Mouse (Mus musculus) stomach, embryonic 16.5 days (tissue): Measurements from ENCODE around the gene Arhgap23. TPM values are rescaled to one million over a fixed set of nuclear protein-coding genes. Genes with fewer than 3 reads are reported as not detected.
A peak's percentile ranks its signal among the peaks of the same experiment; 100 is the strongest.

ENCODE experiments used
- ATAC-seq: fragments of 200-750 bp; cut with Nextera tagmentation; 2 replicates; pipeline ENCODE4 v1.8.0; 2017; ENCODE audit warnings: moderate number of reproducible peaks, moderate TSS enrichment; ENCODE audit not compliant: insufficient read depth, low FRiP score
- H3K27ac ChIP-seq: fragments of 300-500 bp; sonication (generic); 2 replicates; pipeline ENCODE4 v1.5.1; 2014; ENCODE audit warnings: low read length
- H3K27me3 ChIP-seq: fragments of 300-500 bp; sonication (generic); 2 replicates; pipeline ENCODE4 v1.6.1; 2014; ENCODE audit warnings: low read length, control low read depth, mixed read lengths; ENCODE audit not compliant: control insufficient read depth, insufficient read depth
- H3K36me3 ChIP-seq: fragments of 300-500 bp; sonication (generic); 2 replicates; pipeline ENCODE4 v1.6.1; 2014; ENCODE audit warnings: low read length; ENCODE audit not compliant: control insufficient read depth, insufficient read depth
- H3K4me1 ChIP-seq: fragments of 300-500 bp; sonication (generic); 2 replicates; pipeline ENCODE4 v1.6.1; 2014; ENCODE audit warnings: low read length, control low read depth, mixed read lengths; ENCODE audit not compliant: control insufficient read depth, insufficient read depth
- H3K4me2 ChIP-seq: fragments of 300-500 bp; sonication (generic); 2 replicates; pipeline ENCODE4 v1.6.1; 2014; ENCODE audit warnings: low read depth, low read length, mixed read lengths
- H3K4me3 ChIP-seq: fragments of 300-500 bp; sonication (generic); replicated peaks from 2 replicates; pipeline ENCODE4 v1.5.1; 2014; ENCODE audit warnings: mild to moderate bottlenecking, low read length
- H3K9ac ChIP-seq: fragments of 300-500 bp; sonication (generic); 2 replicates; pipeline ENCODE4 v1.6.1; 2014; ENCODE audit warnings: low read length
- H3K9me3 ChIP-seq: fragments of 300-500 bp; sonication (generic); replicated peaks from 2 replicates; pipeline ENCODE4 v1.6.1; 2016; ENCODE audit warnings: low read length, control low read depth; ENCODE audit not compliant: control insufficient read depth
- WGBS: fragments of 180-500 bp; shearing (Covaris S2); extraction: QIAGEN DNeasy Blood & Tissue Kit; methylation state at CpG from one replicate; pipeline ENCODE4 v1.1.7; 2014; 5-methylcytosine and 5-hydroxymethylcytosine counted together
- polyA plus RNA-seq: library from polyadenylated mRNA; unstranded; fragments of >200 nt; fragmentation: Nextera tagmentation; extraction: Ambion mirVana; gene quantifications from 2 replicates; pipeline ENCODE4 v1.2.1, GENCODE M21; 2015

Arhgap23 gene
- polyA plus RNA-seq, 1 experiment from 2014 or later, result 4.4 TPM

GRCm38 (mm10) chr11:97387811-97388210, 27.5 kb upstream of the Arhgap23 start:
- Histone ChIP-seq H3K9me3 (no peaks in the 10 kb centered on the region), H3K4me2 (no peak overlapping the region), H3K27me3 (no peaks in the 10 kb centered on the region), H3K36me3 (peaks cover 21% of the 10 kb centered on the region; the same call in 1 of the 2 replicates), H3K4me3 (no peak overlapping the region), H3K4me1 (no peaks in the 10 kb centered on the region), H3K27ac (no peak overlapping the region), H3K9ac (no peak overlapping the region)
- 92% methylated on average over 2 of the region's 2 CpGs for WGBS
- no peak for ATAC-seq

- Histone ChIP-seq H3K27ac (no peak overlapping the region), H3K4me2 (no peak overlapping the region), H3K9ac (no peak overlapping the region), H3K4me3 (no peak overlapping the region), H3K36me3 (peaks cover 17% of the 10 kb centered on the region; the same call in 1 of the 2 replicates), H3K27me3 (no peaks in the 10 kb centered on the region), H3K9me3 (no peaks in the 10 kb centered on the region), H3K4me1 (no peaks in the 10 kb centered on the region)
- 81% methylated on average over 8 of the region's 8 CpGs for WGBS
- ATAC-seq, result no peak
Observed at GRCm38 (mm10) chr11:97389127-97389526, 26.2 kb upstream of the Arhgap23 start.

- Histone ChIP-seq H3K9me3 (no peaks in the 10 kb centered on the region), H3K4me2 (no peak overlapping the region), H3K9ac (no peak overlapping the region), H3K27ac (no peak overlapping the region), H3K27me3 (no peaks in the 10 kb centered on the region), H3K4me1 (no peaks in the 10 kb centered on the region), H3K36me3 (peaks cover 11% of the 10 kb centered on the region), H3K4me3 (no peak overlapping the region)
- ATAC-seq, result no peak
- 65% methylated on average over 11 of the region's 11 CpGs for WGBS
Observed at GRCm38 (mm10) chr11:97393658-97394057, 21.7 kb upstream of the Arhgap23 start.

GRCm38 (mm10) chr11:97394146-97394545, 21.2 kb upstream of the Arhgap23 start:
- Histone ChIP-seq H3K4me1 (no peaks in the 10 kb centered on the region), H3K27me3 (no peaks in the 10 kb centered on the region), H3K4me3 (no peak overlapping the region), H3K9me3 (no peaks in the 10 kb centered on the region), H3K36me3 (peaks cover 11% of the 10 kb centered on the region), H3K27ac (no peak overlapping the region), H3K9ac (no peak overlapping the region), H3K4me2 (no peak overlapping the region)
- WGBS, result 68% methylated on average over 10 of the region's 11 CpGs
- ATAC-seq, result no peak

- no peak for ATAC-seq
Observed at GRCm38 (mm10) chr11:97398506-97398905, 16.8 kb upstream of the Arhgap23 start.

GRCm38 (mm10) chr11:97399958-97400710, 15.2 kb upstream of the Arhgap23 start:
- Histone ChIP-seq H3K9me3 (no peaks in the 10 kb centered on the region), H3K4me1 (peaks cover 6% of the 10 kb centered on the region), H3K36me3 (no peaks in the 10 kb centered on the region), H3K9ac (no peak overlapping the region), H3K4me2 (peak overlapping the region; percentile 71), H3K27me3 (no peaks in the 10 kb centered on the region), H3K4me3 (peak overlapping the region; percentile 37), H3K27ac (no peak overlapping the region)
- ATAC-seq, result peak; percentile 69
- WGBS, result 3% methylated on average over 23 of the region's 23 CpGs

More at GRCm38 (mm10) chr11:97398506-97398905, 16.8 kb upstream of the Arhgap23 start:
- no peak overlapping the region for H3K9ac ChIP-seq
- no peaks in the 10 kb centered on the region; the same call in 1 of the 2 replicates for H3K36me3 ChIP-seq
- no peak overlapping the region for H3K4me2 ChIP-seq
- no peaks in the 10 kb centered on the region for H3K4me1 ChIP-seq
- no peak overlapping the region for H3K4me3 ChIP-seq
- H3K27ac ChIP-seq, result no peak overlapping the region
- H3K27me3 ChIP-seq, result no peaks in the 10 kb centered on the region
- H3K9me3 ChIP-seq, result no peaks in the 10 kb centered on the region
- 75% methylated on average over 2 of the region's 2 CpGs for WGBS

- no peaks in the 10 kb centered on the region for H3K9me3 ChIP-seq
- WGBS, result 21% methylated on average over 6 of the region's 6 CpGs
- H3K4me2 ChIP-seq, result no peak overlapping the region
- no peaks in the 10 kb centered on the region for H3K27me3 ChIP-seq
- H3K36me3 ChIP-seq, result no peaks in the 10 kb centered on the region
- peaks cover 13% of the 10 kb centered on the region for H3K4me1 ChIP-seq
- H3K9ac ChIP-seq, result no peak overlapping the region
- ATAC-seq, result no peak
- no peak overlapping the region for H3K4me3 ChIP-seq
- no peak overlapping the region for H3K27ac ChIP-seq
Observed at GRCm38 (mm10) chr11:97401082-97401481, 14.3 kb upstream of the Arhgap23 start.

GRCm38 (mm10) chr11:97401686-97402435, 13.5 kb upstream of the Arhgap23 start:
- no peaks in the 10 kb centered on the region for H3K27me3 ChIP-seq
- no peaks in the 10 kb centered on the region for H3K9me3 ChIP-seq
- ATAC-seq, result no peak
- H3K4me2 ChIP-seq, result no peak overlapping the region
- no peak overlapping the region for H3K27ac ChIP-seq
- no peaks in the 10 kb centered on the region for H3K36me3 ChIP-seq
- no peak overlapping the region for H3K4me3 ChIP-seq
- no peak overlapping the region for H3K9ac ChIP-seq
- 77% methylated on average over 3 of the region's 3 CpGs for WGBS
- H3K4me1 ChIP-seq, result peaks cover 18% of the 10 kb centered on the region

- WGBS, result 41% methylated on average over 2 of the region's 2 CpGs
- no peak overlapping the region for H3K27ac ChIP-seq
- H3K27me3 ChIP-seq, result no peaks in the 10 kb centered on the region
- no peak overlapping the region for H3K9ac ChIP-seq
- no peaks in the 10 kb centered on the region for H3K9me3 ChIP-seq
- no peak overlapping the region for H3K4me2 ChIP-seq
- H3K4me1 ChIP-seq, result peaks cover 23% of the 10 kb centered on the region
- H3K4me3 ChIP-seq, result no peak overlapping the region
- no peak for ATAC-seq
- H3K36me3 ChIP-seq, result no peaks in the 10 kb centered on the region
Observed at GRCm38 (mm10) chr11:97402746-97403145, 12.6 kb upstream of the Arhgap23 start.
